Mouse (Mus musculus): Measurements from ENCODE around the gene Capn3.

Gene Capn3

DNA sequence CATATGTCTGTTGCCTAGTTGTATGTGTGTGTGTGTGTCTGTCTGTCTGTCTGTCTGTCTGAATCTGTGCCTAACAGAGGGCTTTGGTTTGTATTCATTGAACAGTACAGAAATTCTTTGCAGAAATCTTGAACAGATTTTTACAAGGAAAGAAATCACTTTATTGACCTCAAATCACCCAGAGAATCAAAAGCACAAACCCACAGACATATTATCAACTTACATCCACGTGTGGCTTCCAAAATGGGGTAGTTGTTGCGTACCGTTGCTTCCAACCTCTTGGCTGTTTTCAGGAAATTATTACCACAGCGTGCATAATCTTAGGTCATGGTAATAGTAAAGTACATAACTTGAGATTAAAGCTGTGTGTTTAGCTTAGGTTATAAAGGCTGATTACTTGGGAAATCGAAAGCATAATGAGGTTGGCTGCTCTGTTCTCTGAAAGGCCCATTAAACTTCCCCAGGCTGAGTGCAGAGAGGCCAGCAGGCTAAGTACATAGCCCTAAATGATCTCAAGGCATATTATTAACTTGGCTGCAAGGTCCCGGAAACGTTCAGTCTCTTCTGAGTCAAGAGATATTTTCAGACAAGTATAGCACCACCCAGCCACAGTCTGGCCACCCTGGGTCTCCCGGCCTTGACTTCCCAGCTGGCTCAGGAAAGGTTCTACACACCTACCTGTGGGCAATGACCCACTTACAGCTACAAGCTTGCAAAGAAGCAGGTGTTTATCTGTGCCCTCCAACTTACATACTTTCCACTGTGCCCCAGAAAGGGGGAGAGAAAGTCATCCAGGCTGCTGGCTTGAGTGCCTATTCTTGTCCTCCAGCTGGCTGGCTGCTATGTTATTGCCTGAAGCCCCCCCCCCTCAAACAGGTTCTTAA is 26.9 kb downstream of the Capn3 start:
- DNase-seq (ENCODE audit: low spot score), result no peak

DNA sequence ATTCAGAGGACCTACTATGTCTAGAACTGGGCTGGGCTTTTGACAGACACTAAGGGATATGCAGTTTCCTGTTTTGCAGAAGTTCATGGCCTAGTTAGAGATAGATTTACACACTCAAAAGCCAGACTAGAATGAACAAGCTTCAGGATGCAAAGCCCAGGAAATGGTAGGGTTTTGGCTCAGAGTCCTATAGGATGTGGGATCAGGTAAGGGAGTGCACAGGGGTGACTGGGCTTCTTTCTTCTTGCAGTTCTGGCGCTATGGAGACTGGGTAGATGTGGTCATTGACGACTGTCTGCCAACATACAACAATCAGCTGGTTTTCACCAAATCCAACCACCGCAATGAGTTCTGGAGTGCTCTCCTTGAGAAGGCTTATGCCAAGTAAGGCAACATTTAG is 28.4 kb downstream of the Capn3 start:
- no peak for DNase-seq (ENCODE audit: low spot score)

DNA sequence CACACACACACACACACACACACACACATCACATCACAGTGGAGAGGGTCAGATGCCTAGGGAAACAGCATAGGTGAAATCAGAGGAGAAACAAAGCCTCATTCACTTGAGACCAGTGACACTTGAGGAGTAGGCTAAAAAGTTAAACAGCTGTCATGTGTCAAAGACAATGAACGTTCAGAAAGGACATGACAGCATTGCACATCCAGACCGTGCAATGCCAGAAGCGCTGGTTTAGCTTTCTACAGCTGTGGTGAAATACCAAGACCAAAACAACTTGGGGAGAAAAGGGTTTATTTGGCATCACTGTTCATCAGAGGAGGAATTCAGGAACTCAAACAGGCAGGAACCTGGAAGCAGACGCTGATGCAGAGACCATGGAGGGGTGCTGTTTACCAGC is 37.4 kb downstream of the Capn3 start:
- no peak for DNase-seq (ENCODE audit: low spot score)

DNA sequence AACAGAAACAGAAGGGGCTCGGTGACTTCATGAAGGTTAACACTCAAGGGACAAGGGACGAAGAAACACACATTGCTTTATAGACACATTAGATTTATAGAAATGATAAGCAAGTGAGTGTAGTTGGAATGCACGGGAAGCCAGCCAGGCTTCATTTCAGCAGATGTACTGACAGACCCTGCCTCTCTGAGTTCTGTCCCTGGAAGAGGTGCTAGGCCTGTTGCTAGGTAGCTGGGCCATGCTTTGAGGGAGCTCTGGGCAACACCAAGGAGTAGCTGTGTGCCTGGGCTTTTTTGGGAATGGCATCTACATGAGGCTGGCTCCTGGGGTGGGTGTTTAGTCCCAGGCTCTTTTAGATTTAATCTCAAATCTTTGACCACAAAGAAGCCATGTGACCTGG is 40.7 kb downstream of the Capn3 start:
- DNase-seq (ENCODE audit: low spot score), result no peak

DNA sequence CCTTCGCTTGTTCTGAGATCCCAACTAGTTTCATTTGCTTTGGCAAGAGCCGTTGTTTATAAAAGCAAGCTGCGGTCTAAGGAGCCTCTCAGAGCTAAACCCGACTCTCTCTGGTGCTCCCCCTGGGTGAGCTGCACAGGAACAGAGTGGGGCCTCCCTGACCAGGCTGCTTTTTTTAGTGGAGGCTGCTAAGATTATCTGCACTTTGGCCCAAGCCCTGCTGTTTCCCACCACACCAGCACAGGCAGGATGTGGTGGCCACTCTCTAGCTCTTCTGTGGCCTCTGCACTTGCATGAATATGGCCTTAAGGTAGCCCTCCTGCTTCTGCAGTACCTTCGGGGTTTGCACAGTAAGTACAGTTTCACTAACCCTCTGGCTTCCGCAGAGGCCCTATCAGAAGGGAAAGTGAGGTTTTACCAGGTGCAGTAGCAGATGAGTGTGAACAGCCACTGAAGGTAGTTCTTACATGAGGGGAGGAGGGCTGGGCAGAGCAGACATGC is 44.2 kb downstream of the Capn3 start:
- DNase-seq (ENCODE audit: low spot score), result no peak

DNA sequence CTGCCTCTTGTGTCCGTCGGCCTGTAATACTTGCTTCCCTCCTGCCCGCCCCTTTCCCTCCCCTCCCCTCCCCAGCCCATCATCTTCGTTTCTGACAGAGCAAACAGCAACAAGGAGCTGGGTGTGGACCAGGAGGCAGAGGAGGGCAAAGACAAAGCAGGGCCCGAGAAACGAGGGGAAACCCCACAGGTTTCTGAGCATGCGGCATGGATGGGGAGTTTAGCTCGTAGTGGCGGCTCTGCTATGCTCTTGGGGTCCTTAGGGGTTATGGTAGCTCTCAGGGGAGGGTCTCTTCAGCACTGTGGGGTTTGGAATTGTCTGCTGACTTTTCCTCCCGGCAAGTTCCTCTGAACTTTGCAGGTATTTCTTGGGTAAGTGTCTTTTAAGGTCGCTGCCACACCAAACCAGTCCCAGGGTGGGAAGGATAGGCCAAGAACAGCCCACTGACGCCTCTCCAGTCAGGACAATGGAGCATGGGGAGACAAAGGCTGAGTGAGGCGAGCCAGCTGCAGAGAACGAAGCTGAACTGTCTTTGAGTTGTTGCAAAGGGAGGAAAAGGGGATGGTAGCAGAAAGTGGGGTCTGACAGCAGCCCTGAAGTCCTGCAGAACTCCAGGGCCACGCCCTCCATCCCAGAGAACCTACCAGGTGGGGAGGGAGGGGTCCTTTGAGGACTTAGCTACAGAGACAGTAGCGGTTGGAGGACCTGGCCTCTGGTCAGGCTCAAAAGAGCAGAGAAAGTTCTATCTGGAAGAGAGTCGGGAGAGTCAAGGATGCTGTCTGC is 45.5 kb downstream of the Capn3 start:
- DNase-seq (ENCODE audit: low spot score), result no peak

DNA sequence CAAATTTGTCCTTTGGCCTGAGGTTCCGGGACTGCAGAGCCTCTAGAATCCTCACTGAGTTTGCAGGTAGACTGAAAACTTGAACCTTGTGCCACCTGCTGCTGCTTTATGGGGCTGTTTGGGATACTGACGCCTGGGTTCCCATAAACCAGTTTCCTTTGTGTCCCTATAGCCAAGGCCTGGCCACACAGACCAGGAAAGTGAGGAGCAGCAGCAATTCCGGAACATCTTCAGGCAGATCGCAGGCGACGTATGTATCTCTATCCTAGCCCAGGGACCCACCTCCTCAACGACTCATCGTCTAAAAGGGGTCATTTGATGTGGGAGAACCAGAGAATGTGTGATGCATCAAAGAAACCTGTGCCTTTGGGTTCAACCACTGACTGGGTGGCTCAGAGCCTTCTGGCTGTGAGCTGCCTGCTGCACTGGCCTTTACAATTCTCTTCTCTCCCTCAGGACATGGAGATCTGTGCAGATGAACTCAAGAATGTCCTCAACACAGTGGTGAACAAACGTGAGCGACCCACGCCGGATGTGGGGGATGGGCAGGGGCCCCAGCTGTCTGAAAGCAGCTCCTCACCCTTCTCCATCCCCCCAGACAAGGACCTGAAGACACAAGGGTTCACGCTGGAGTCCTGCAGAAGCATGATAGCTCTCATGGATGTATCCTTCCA is 46.2 kb downstream of the Capn3 start:
- no peak for DNase-seq (ENCODE audit: low spot score)

DNA sequence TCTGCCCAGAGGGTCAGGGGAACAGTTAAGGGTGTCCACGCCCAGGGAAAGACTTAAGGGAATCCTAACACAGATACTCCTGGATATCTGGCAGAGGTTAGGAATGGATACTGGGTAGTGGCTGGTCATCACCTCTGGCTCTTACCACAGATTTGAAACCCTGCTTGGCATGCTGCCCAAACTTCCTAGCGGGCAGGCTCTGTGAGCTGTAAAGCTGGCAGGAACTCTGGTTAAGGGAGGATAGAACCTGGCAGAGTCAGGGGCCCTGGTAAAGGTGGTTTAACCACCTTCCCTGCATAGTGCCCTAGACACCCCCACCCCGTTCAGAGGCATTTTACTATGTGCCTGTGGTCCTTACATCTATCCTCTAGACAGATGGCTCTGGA is 46.8 kb downstream of the Capn3 start:
- DNase-seq (ENCODE audit: low spot score), result no peak

DNA sequence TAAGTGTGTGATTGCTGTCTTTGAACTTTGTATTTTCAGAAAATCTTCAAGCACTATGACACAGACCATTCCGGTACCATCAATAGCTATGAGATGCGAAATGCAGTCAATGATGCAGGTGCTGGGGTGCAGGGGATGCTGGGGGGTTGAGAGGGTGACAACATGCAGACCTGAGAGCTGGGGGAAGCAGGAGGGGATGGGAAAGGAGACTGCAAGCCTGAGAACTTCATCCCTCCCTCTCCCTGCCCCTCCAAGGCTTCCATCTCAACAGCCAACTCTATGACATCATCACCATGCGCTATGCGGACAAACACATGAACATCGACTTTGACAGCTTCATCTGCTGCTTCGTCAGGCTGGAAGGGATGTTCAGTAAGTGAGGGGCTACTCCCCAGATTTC is 47.3 kb downstream of the Capn3 start:
- no peak for DNase-seq (ENCODE audit: low spot score)

DNA sequence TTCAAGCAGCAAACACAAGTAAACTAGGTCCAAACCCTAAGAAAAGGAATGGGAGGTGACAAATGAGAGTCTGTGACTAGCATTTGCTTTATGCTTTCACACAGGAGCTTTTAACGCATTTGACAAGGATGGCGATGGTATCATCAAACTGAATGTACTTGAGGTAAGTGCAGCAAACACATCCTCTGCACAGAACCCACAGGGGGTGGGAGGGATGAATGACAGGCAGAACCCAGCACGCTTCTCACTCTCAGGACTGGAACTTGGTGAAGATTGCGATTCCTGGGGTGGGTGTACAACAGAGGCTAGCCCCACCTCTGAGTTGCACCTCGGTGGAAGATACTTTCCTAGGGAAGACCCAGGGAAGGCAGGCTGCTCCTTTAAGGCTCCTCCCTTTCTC is 48.2 kb downstream of the Capn3 start:
- DNase-seq (ENCODE audit: low spot score), result no peak

DNA sequence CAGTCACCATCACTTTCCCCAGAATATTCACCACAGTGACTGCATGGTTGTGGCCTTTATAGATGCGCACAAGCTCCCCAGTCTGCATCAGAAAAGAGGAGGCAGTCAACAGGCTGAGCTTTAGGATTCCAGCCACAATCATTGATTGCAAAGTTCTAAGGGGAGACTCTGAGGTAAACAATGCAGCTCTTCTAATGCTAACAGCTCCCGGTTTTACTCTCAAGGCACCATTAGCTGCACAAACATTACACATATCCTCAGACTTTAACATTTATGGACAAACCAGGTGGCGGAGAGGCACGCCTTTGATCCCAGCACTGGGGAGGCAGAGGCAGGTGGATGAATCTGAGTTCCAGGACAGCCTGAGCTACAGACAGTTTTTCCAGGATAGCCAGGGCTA is 58.4 kb downstream of the Capn3 start:
- no peak for DNase-seq (ENCODE audit: low spot score)

DNA sequence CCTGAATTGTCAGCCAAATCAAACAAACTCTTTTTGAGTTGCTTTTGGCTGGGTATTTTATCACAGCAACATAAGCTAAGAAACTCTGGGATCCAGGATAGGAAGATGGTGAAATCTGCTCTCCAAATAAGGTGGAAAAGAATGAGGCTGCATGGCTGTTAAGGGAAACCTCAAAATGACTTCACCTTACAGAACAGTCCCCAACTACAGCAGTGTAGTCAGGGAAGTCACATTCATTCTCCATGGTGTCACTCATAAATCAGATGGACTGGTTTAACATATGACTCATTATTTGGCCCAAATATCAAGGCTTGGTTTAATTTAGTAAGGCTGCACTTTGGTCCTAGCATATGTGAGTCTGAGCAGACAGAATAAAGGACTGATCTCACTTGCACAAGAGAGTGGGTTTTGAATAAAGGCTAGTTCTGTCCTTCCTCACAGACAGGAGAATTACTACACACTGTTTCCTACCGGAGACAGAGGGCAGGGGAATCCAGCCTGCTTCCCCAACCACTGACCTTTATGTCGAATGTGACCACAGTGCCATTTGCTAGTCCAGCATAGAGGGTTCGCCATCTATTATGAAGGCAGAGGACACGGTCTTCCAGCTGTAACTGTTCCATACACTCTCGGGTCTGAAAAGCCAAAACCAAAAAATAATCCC is 62.9 kb downstream of the Capn3 start:
- no peak for DNase-seq (ENCODE audit: low spot score)

DNA sequence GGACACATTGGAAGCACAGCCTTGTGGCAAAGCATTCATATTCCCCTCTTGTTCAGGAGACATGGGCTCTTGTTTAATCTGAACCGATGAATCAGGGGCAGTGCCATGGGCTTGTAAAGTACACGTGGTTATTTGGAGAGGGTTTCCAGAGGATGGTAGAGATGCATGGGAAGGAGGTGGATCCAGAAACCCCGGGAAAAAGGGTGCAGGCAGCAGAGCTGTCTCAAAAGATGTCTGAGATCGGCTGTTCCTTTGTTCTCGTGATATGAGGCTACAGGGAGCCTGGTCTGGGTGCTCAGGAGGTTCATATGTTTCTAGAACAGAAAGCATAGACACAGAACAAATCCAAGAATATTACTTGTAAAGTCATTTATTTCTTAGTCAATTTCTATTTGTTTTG is 71.0 kb downstream of the Capn3 start:
- DNase-seq (ENCODE audit: low spot score), result no peak

DNA sequence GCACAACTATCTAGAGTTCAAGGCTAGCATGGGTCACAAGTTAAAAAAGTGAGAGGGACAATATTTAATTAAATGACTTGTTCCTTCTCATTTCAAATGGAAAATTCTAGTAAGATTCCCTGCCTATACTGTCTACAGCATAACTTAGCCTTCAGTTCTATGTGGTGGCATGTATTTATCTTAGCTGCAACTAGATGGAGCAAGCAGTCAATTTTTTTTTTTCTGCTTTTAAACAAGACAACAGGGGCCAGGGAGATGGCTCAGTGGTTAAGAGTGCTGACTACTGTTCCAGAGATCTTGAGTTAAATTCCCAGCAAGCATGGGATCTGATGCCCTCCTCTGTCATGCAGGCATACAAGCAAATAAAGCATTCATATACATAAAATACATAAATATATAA is 73.7 kb downstream of the Capn3 start:
- DNase-seq (ENCODE audit: low spot score), result no peak

DNA sequence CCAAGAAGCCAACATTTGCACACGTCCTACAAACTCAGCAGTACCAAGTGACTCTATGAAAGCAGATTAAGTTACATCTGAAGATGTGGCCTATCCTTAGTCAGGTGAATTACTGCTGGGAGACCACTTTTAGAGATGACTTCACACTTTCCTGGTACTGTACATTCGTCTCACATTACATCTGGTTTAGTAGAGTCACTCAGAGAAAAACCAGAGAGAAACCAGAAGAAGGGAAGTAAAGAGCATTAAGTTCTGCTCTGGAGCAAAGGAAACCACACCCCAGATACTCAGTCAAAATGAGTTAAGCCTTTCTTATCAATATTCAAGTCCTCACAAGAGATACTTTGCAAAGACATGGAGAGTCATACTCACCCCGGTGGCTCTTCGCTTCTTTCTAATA is 75.4 kb downstream of the Capn3 start:
- no peak for DNase-seq (ENCODE audit: low spot score)

DNA sequence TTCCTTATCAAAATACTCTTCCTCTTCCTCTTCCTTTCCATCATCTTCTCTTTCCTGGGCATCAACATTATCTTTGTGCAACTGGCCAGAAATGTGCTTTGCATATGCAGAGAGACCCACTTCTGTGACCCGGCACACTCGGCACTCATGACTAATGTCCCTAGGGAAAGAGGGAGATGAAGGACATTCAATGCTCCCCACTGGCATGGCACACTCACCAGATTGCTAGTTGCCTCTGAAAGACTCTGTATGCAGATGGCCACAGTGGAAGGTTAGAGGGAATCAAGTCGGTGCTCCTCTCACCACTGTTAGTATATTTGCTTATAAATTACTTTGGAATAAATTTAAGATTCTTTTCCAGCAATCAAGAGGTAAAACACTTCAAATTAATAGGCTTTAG is 83.5 kb downstream of the Capn3 start:
- DNase-seq (ENCODE audit: low spot score), result peak; percentile 10

DNA sequence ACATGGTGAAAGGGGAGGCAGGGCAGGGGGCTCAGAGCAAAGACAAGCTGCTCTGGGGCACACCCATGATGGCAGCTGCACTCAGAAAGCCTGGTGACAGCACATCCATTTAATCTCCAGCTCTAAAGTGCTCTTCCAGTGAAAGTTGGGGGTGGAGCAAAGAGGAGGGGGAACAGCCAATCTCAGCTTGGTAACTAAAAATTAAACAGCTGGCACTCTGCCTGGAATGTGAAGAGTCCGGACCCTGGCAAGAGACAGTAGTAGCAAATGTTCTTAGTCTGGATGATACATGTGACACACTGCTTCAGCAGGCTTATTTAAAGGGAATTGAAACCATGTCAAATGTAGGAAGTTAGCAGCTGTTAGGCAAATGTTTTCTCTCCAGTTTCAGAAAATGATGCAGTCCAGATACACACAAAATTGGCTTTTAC is 84.0 kb downstream of the Capn3 start:
- peak; percentile 29 for DNase-seq (ENCODE audit: low spot score)

DNA sequence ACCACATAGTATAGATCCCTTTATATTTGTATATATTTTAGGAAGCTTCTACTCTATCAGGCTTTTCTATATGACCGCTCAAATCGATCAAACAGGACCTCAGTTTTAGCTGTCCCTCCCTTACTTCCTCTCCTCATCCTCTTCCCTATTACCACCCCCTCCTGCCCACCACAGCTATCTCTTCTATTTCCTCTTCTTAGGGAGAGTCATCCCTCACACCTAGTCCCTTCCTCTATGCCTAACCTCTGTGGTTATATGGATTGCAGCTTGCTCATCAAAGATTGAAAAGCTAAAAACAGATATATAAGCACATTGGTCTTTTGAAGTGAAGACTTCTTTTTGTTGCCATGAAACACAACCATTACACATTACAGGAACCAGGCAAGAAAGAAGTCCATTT is 88.9 kb downstream of the Capn3 start:
- no peak for DNase-seq (ENCODE audit: low spot score)
